Mouse (Mus musculus) lung, adult 18-20 months (tissue): ENCODE measurements around the gene Ppat.
"Not testable (repeated sequence)": the region's sequence is repeated elsewhere in the genome, so short reads cannot be mapped to it uniquely, and the experiment has no call there.

Experiments used
- DNase-seq, 2 experiments: peaks; one replicate each; pipeline ENCODE4 v3.0.0; 2022; ENCODE audit warnings: mixed read lengths in 2 of 2

Ppat gene

GRCm38 (mm10) chr5:76947142-76947541 lies 4.2 kb downstream of the Ppat start:
- no peak for DNase-seq

GRCm38 (mm10) chr5:76945678-76946033 lies 5.7 kb downstream of the Ppat start:
- no peak for DNase-seq

GRCm38 (mm10) chr5:76944965-76945677 lies 6.3 kb downstream of the Ppat start:
- no peak for DNase-seq

- no peak for DNase-seq
Observed at GRCm38 (mm10) chr5:76942505-76942904, 8.9 kb downstream of the Ppat start.

- DNase-seq, result peak in 1 of 2 experiments; percentile 28
Observed at GRCm38 (mm10) chr5:76941975-76942374, 9.4 kb downstream of the Ppat start.

GRCm38 (mm10) chr5:76939717-76940116 lies 11.7 kb downstream of the Ppat start:
- DNase-seq, result no peak

- peak; percentile 26 to 40 for DNase-seq
Observed at GRCm38 (mm10) chr5:76929180-76929877, 22.0 kb downstream of the Ppat start.

GRCm38 (mm10) chr5:76928124-76928832 lies 23.1 kb downstream of the Ppat start:
- peak; percentile 17 to 76 for DNase-seq

GRCm38 (mm10) chr5:76924296-76924695 lies 27.1 kb downstream of the Ppat start:
- DNase-seq, result no peak

GRCm38 (mm10) chr5:76923428-76923827 lies 27.9 kb downstream of the Ppat start:
- peak; percentile 37 to 56 for DNase-seq

- no peak for DNase-seq
Observed at GRCm38 (mm10) chr5:76922833-76923232, 28.5 kb downstream of the Ppat start.

GRCm38 (mm10) chr5:76912522-76912921 lies 38.9 kb downstream of the Ppat start:
- not testable (repeated sequence) for DNase-seq

- no peak for DNase-seq
Observed at GRCm38 (mm10) chr5:76910807-76911206, 40.6 kb downstream of the Ppat start.

- no peak for DNase-seq
Observed at GRCm38 (mm10) chr5:76906155-76906499, 45.3 kb downstream of the Ppat start.

GRCm38 (mm10) chr5:76905405-76906154 lies 45.8 kb downstream of the Ppat start, which contains the start of gene Aasdh:
Aasdh (minus strand) TSS chr5:76905514.
- peak; percentile 93 to 95 for DNase-seq

- no peak for DNase-seq
Observed at GRCm38 (mm10) chr5:76904713-76905404, 46.5 kb downstream of the Ppat start.

- DNase-seq, result no peak
Observed at GRCm38 (mm10) chr5:76902131-76902530, 49.2 kb downstream of the Ppat start.

GRCm38 (mm10) chr5:76893084-76893483 lies 58.3 kb downstream of the Ppat start:
- DNase-seq, result no peak

- DNase-seq, result no peak
Observed at GRCm38 (mm10) chr5:76892608-76893007, 58.8 kb downstream of the Ppat start.

- no peak for DNase-seq
Observed at GRCm38 (mm10) chr5:76887011-76887410, 64.4 kb downstream of the Ppat start.

- DNase-seq, result no peak
Observed at GRCm38 (mm10) chr5:76884107-76884506, 67.3 kb downstream of the Ppat start.

GRCm38 (mm10) chr5:76876106-76876758 lies 75.1 kb downstream of the Ppat start:
- no peak for DNase-seq
